Mouse (Mus musculus) spleen, postnatal 4 days (tissue): ENCODE data around the gene Gm11627.
"Not testable (repeated sequence)": the region's sequence is repeated elsewhere in the genome, so short reads cannot be mapped to it uniquely, and the experiment has no call there.

Source experiments
- DNase-seq, 2 experiments: peaks; one replicate each; pipeline ENCODE4 v3.0.0; 2022; ENCODE audit warnings: low spot score in 2 of 2

Gm11627 gene

GRCm38 (mm10) chr11:102579165-102580033 lies at the start of gene Gm11627:
Gm11627 (minus strand) TSS chr11:102579461.
- DNase-seq = no peak

- no peak for DNase-seq
These were observed 49.3 kb upstream of the Gm11627 start for GRCm38 (mm10) chr11:102628529-102628928.

DNA sequence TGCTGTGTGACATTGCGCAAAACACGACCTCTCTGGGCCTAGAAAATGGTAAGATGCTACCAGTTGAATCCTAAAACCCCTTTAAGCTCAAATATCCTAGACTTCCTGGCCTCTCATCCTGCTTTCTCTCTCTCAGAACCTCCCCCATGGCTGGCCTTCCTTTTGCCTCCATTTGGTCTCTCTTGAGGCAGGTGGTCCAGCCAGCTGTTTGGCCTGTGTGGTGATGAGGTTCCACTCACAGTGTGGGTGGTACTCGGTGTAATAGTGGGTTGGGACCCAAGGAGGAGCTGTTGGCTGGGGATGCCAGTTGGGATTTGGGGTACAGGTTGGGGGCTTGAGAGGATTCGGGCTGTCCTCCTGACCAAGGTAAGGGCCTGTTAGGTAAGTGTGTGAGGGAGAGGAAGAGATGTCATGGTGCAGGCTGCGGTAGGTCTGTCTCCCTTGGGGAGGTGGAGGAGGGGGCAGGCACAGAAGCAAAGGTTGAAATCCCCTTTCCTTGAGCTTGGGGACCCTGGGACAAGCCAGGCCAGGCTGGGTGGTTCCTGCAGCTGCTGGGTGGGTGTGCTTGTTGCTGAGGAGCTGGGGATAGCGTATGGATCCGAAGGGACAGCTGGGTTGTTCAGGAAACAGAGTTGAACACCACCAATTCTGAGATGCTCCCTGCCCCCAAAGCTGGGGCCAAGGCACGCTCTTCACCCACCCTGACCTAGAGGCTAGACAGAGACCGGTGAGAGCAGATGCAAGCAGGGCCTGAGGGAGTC lies 48.1 kb upstream of the Gm11627 start:
- no peak for DNase-seq

- DNase-seq = no peak
These were observed 45.7 kb upstream of the Gm11627 start for GRCm38 (mm10) chr11:102624888-102625407.

- no peak for DNase-seq
These were observed 44.9 kb upstream of the Gm11627 start for GRCm38 (mm10) chr11:102623876-102624789.

DNA sequence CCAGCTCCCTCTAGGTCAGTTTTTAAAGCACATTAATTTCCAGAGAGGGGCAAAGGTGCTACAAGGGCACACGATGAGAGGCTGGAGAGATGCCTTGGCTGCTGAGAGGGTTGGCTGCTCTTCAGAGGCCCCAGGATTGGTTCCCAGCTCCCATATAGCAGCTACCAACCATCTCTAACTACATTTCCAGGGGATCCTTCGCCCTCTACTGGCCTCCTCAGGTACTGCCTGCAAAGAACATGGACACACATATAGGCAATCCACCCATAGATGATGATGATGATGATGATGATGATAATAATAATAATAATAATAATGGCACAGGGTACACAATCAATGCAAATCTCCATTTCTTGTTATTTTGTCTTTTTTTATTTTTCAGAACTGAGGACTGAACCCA lies 40.2 kb upstream of the Gm11627 start:
- DNase-seq = no peak

DNA sequence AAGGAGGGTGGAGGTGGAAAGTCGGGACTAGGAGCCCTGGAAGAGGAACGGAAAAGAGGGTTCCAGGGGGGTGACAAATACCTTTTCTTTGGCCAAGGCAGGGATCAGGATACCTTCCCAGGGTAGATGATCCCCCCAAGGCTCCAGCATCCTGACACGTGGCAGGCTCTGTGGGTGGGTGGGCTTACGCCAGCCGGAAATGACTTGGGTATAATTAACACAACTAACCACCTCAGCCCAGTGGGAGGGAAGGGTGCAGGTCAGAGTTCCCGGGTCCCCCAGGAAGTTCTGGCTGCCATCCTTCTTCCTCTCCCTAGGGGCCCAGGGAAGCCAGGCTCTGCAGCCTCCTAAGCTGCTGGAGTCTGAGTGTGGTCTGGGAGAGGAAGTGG lies 32.0 kb upstream of the Gm11627 start:
- DNase-seq = no peak

- DNase-seq = no peak
These were observed 31.5 kb upstream of the Gm11627 start for GRCm38 (mm10) chr11:102610675-102611316.

- no peak for DNase-seq
These were observed 31.0 kb upstream of the Gm11627 start for GRCm38 (mm10) chr11:102610260-102610659.

GRCm38 (mm10) chr11:102609483-102609882 lies 30.2 kb upstream of the Gm11627 start:
- DNase-seq = no peak

DNA sequence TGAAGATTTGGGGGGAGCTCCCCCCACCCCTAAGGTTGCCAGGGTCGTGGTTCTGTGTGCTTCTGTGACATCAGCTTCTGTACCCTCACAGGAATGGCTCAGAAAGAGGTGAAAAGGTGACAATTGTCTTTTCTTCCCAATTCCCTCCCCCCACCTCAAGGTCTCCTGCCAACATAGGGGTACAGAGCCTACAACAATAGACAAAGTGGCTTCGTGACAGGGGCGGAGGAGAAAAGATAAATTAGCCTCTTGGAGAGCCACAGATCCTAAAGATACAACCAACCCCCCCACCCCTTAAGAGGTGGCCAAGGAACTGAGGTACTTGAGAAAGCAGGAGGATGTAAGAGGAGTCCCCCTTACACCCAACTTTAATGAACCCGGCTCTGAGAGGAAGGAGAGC lies 29.4 kb upstream of the Gm11627 start:
- no peak for DNase-seq

GRCm38 (mm10) chr11:102607686-102608548 lies 28.7 kb upstream of the Gm11627 start:
- DNase-seq = no peak

- DNase-seq = not testable (repeated sequence)
These were observed 27.9 kb upstream of the Gm11627 start for GRCm38 (mm10) chr11:102607201-102607600.

DNA sequence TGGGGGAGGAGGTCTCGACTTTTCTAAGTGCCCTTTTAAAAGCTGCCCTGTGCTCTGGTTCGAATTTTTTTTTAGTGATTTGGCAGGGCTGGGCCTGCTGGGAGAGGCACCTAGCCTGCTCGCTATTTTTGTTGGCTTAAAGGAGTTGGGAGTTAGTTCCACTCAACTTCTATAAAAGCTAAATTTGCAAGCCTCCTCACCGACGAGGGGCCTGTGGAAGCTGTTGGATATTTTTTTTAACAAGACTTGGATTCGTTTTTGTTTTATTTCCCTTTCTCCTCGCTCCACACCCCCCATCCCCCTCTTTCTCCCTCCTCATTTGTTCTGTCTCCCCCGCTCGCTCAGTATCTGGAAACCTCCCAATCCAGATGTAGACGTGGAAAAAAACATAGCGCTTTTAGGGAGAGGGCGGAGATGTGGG lies 27.5 kb upstream of the Gm11627 start:
- no peak for DNase-seq

DNA sequence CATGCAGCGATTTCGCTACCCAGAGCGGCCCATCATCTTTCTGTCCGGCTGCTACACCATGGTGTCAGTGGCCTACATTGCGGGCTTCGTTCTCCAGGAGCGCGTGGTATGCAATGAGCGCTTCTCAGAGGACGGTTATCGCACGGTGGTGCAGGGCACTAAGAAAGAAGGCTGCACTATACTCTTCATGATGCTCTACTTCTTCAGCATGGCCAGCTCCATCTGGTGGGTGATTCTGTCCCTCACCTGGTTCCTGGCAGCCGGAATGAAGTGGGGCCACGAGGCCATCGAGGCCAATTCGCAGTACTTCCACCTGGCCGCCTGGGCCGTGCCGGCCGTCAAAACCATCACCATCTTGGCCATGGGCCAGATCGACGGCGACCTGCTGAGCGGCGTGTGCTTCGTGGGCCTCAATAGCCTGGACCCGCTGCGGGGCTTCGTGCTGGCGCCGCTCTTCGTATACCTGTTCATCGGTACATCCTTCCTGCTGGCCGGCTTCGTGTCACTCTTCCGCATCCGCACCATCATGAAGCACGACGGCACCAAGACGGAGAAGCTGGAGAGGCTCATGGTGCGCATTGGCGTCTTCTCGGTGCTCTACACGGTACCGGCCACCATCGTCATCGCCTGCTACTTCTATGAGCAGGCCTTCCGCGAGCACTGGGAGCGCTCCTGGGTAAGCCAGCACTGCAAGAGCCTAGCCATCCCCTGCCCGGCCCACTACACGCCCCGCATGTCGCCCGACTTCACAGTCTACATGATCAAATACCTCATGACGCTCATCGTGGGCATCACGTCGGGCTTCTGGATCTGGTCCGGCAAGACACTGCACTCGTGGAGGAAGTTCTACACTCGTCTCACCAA lies 26.5 kb upstream of the Gm11627 start:
- no peak for DNase-seq

GRCm38 (mm10) chr11:102604777-102605552 lies 25.7 kb upstream of the Gm11627 start:
- DNase-seq = no peak

DNA sequence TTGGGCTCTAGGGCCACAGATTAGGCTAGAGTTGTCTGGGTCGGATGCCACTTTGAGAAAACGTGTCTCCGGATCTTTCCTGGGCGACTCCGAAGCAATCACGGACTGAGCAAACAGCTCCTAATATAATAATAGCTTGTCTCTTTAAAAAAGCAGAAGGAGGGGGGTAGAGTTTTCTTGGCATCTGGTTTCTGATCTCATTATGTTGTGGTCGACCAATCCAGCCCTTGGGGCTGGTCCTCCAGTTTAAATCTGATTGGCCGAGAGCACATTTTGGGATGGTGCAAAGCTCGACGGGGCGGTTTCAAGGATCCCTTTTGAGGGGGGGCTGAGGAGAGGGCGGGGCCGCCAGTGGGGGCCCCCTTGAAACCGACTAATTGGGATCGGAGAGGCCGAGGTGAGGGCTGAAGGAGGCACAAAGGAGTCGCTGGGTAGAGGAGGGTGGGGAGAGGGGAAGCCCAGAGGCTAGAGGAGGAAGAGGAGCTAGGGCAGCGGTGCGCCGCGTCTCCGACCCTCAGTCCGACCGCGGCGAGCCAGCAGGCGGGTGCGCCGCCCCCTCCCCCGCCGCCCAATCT lies 24.8 kb upstream of the Gm11627 start, which contains the start of gene Fzd2:
Gene Fzd2 (plus strand): TSS at position 387 of the 575 bp plus-strand sequence.
- DNase-seq = no peak

DNA sequence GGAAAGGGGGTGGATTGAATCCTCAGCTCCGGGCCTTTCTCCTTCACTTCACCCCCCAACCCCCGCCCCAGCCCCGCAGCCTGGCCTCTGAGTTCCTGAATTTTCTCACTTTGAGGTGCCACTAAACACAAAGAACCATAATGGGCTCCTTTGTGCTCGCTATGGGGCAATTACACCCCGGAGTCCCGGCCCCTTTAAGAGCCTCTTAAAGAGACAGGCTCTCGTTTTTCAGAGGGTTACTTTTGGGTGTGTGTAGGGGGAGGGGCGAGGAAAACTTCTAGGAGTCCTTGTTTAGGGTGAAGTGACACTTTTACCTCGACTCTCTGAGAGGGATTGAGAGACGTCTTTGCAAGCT lies 24.2 kb upstream of the Gm11627 start:
- no peak for DNase-seq
